Mouse (Mus musculus): ENCODE data around the gene Igsf23. TPM values are rescaled to one million over a fixed set of nuclear protein-coding genes. Genes with fewer than 3 reads are reported as not detected.

The Igsf23 gene
- polyA plus RNA-seq, 1 experiment from 2014 or later, result 0.21 TPM

GRCm38 (mm10) chr7:19910421-19911291 is 39.9 kb downstream of the Igsf23 start:
- Histone ChIP-seq H3K4me1 (replicated peaks) (no peaks in the 10 kb centered on the region), H3K36me3 (peaks cover 30% of the 10 kb centered on the region), H3K9me3 (0 out of 2 replicates have a peak, but pooled peaks cover 6% of the 10 kb centered on the region), H3K27me3 (ENCODE audit: insufficient read depth, poor library complexity, severe bottlenecking) (no peaks in the 10 kb centered on the region), H3K4me3 (no peak overlapping the region), H3K27ac (no peak overlapping the region)
- WGBS, result 50% methylated on average over 21 of the region's 21 CpGs
- peak; percentile 83 for DNase-seq (ENCODE audit: low spot score)

GRCm38 (mm10) chr7:19889881-19890280 is 60.7 kb downstream of the Igsf23 start:
- peaks cover 43% of the 10 kb centered on the region for H3K9me3 ChIP-seq
- no peak overlapping the region for H3K4me3 ChIP-seq
- H3K36me3 ChIP-seq, result no peaks in the 10 kb centered on the region
- DNase-seq (ENCODE audit: low spot score), result peak; percentile 29
- no peaks in the 10 kb centered on the region for H3K27me3 ChIP-seq (ENCODE audit: insufficient read depth, poor library complexity, severe bottlenecking)
- H3K27ac ChIP-seq, result no peak overlapping the region
- 52% methylated on average over 8 of the region's 8 CpGs for WGBS
- H3K4me1 ChIP-seq (replicated peaks), result no peaks in the 10 kb centered on the region

DNA sequence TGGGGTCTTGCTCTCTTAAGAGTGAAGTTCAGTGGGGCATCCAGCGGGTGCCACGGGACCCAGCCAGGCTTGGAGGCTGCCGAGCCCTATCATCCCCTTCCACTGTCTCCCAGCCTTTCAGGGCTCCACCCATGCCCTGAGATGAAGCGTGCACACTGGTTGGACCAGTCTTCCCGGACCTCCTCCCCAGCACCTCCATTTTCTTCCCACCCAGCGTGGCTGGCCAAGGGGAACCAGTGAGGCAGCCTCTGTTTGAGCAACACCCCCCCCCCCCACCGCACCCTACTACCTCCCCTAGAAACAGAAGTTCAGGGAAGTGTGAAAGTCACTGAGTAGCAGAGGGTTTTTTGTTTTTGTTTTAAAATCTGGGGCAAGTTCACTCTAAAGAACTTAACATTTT is 62.7 kb downstream of the Igsf23 start, which contains the start of gene Ceacam19:
Gene Ceacam19 (minus strand): TSS at position 117 of the 400 bp plus-strand sequence.
- Histone ChIP-seq H3K27me3 (ENCODE audit: insufficient read depth, poor library complexity, severe bottlenecking) (no peaks in the 10 kb centered on the region), H3K27ac (no peak within 1 kb of the TSS), H3K36me3 (no peaks in the 10 kb centered on the region), H3K4me1 (replicated peaks) (no peaks in the 10 kb centered on the region), H3K4me3 (no peak within 1 kb of the TSS), H3K9me3 (peaks cover 44% of the 10 kb centered on the region)
- DNase-seq (ENCODE audit: low spot score), result no peak
- WGBS, result 71% methylated on average over 7 of the region's 7 CpGs

Other genes starting within 250 kb of the Igsf23 start
- 209 and 211 TPM in 2 replicates for gene Tomm40, start 235.3 kb downstream of the Igsf23 start, polyA plus RNA-seq (2016; fragmentation: Nextera tagmentation; extraction: Ambion mirVana)
- gene Nectin2, start 200.3 kb downstream of the Igsf23 start, polyA plus RNA-seq (2016; fragmentation: Nextera tagmentation; extraction: Ambion mirVana), result 89.0 and 99.8 TPM in 2 replicates
- gene Bcam, start 179.7 kb downstream of the Igsf23 start, polyA plus RNA-seq (2016; fragmentation: Nextera tagmentation; extraction: Ambion mirVana), result 46.8 and 57.3 TPM in 2 replicates
- 1.2 and 1.8 TPM in 2 replicates for gene Cblc, start 153.9 kb downstream of the Igsf23 start, polyA plus RNA-seq (2016; fragmentation: Nextera tagmentation; extraction: Ambion mirVana)
- gene Bcl3, start 128.0 kb downstream of the Igsf23 start, polyA plus RNA-seq (2016; fragmentation: Nextera tagmentation; extraction: Ambion mirVana), result 0.60 and 0.78 TPM in 2 replicates
- 0.20 TPM in 1 of 2 replicates, not detected in the other for gene Gm19345, start 98.8 kb downstream of the Igsf23 start, polyA plus RNA-seq (2016; fragmentation: Nextera tagmentation; extraction: Ambion mirVana)
- not detected in 2 replicates for gene Ceacam16, start 89.5 kb downstream of the Igsf23 start, polyA plus RNA-seq (2016; fragmentation: Nextera tagmentation; extraction: Ambion mirVana)
- gene Ceacam19, start 62.8 kb downstream of the Igsf23 start, polyA plus RNA-seq (2016; fragmentation: Nextera tagmentation; extraction: Ambion mirVana), result not detected in 2 replicates
- 4.4 and 5.4 TPM in 2 replicates for gene Pvr, start 29.6 kb downstream of the Igsf23 start, polyA plus RNA-seq (2016; fragmentation: Nextera tagmentation; extraction: Ambion mirVana)
- not detected in 2 replicates for gene Ceacam20, start 14.7 kb upstream of the Igsf23 start, polyA plus RNA-seq (2016; fragmentation: Nextera tagmentation; extraction: Ambion mirVana)
- gene Nlrp9b, start 40.7 kb upstream of the Igsf23 start, polyA plus RNA-seq (2016; fragmentation: Nextera tagmentation; extraction: Ambion mirVana), result not detected in 2 replicates
- gene Vmn1r91, start 148.9 kb upstream of the Igsf23 start, polyA plus RNA-seq (2016; fragmentation: Nextera tagmentation; extraction: Ambion mirVana), result not detected in 2 replicates
- not detected in 2 replicates for gene Gm16442, start 171.8 kb upstream of the Igsf23 start, polyA plus RNA-seq (2016; fragmentation: Nextera tagmentation; extraction: Ambion mirVana)
- gene Vmn1r93, start 188.3 kb upstream of the Igsf23 start, polyA plus RNA-seq (2016; fragmentation: Nextera tagmentation; extraction: Ambion mirVana), result not detected in 2 replicates
- gene Vmn1r94, start 217.6 kb upstream of the Igsf23 start, polyA plus RNA-seq (2016; fragmentation: Nextera tagmentation; extraction: Ambion mirVana), result not detected in 2 replicates
- not detected in 2 replicates for gene Vmn1r95, start 243.0 kb upstream of the Igsf23 start, polyA plus RNA-seq (2016; fragmentation: Nextera tagmentation; extraction: Ambion mirVana)